Mouse (Mus musculus): ENCODE data around the gene Gm49369. TPM values are rescaled to one million over a fixed set of nuclear protein-coding genes. Genes with fewer than 3 reads are reported as not detected.

Gm49369 gene
- polyA plus RNA-seq, 1 experiment from 2014 or later = not detected

GRCm38 (mm10) chr7:142394261-142395190 lies 12.1 kb upstream of the Gm49369 start:
- Histone ChIP-seq H3K4me1 (replicated peaks) (peaks cover 88% of the 10 kb centered on the region), H3K27me3 (no peaks in the 10 kb centered on the region), H3K27ac (peak overlapping the region; percentile 90), H3K36me3 (no peaks in the 10 kb centered on the region), H3K4me3 (replicated peaks) (no peak overlapping the region), H3K9ac (0 out of 2 replicates have a peak overlapping the region, but pooled peaks have one; percentile 18), H3K9me3 (replicated peaks) (no peaks in the 10 kb centered on the region), H3K4me2 (no peak overlapping the region)
- DNase-seq (no peak), ATAC-seq (ENCODE audit: low read depth) (no peak)
- WGBS (ENCODE audit: insufficient replicate concordance) = 45% methylated on average over 6 of the region's 6 CpGs

GRCm38 (mm10) chr7:142393191-142393590 lies 10.7 kb upstream of the Gm49369 start:
- peaks cover 85% of the 10 kb centered on the region for H3K4me1 ChIP-seq (replicated peaks)
- peak; percentile 83 for ATAC-seq (ENCODE audit: low read depth)
- H3K4me2 ChIP-seq = peak overlapping the region; percentile 48

GRCm38 (mm10) chr7:142391609-142392008 lies 9.1 kb upstream of the Gm49369 start:
- Histone ChIP-seq H3K9ac (no peak overlapping the region), H3K4me1 (replicated peaks) (peaks cover 77% of the 10 kb centered on the region), H3K27ac (peak overlapping the region; percentile 90; the same call in 1 of the 2 replicates), H3K36me3 (no peaks in the 10 kb centered on the region), H3K4me3 (replicated peaks) (no peak overlapping the region), H3K9me3 (replicated peaks) (no peaks in the 10 kb centered on the region), H3K27me3 (no peaks in the 10 kb centered on the region), H3K4me2 (no peak overlapping the region)
- DNase-seq (no peak), ATAC-seq (ENCODE audit: low read depth) (no peak)
- 60% methylated on average over 4 of the region's 4 CpGs for WGBS (ENCODE audit: insufficient replicate concordance)

More at GRCm38 (mm10) chr7:142393191-142393590, 10.7 kb upstream of the Gm49369 start:
- DNase-seq = peak; percentile 87
- 13% methylated on average over 4 of the region's 4 CpGs for WGBS (ENCODE audit: insufficient replicate concordance)
- Histone ChIP-seq H3K27me3 (no peaks in the 10 kb centered on the region), H3K9me3 (replicated peaks) (no peaks in the 10 kb centered on the region), H3K27ac (peak overlapping the region; percentile 90), H3K36me3 (no peaks in the 10 kb centered on the region), H3K4me3 (replicated peaks) (no peak overlapping the region), H3K9ac (peak overlapping the region; percentile 46; the same call in 1 of the 2 replicates)

GRCm38 (mm10) chr7:142391108-142391507 lies 8.6 kb upstream of the Gm49369 start:
- Histone ChIP-seq H3K4me2 (no peak overlapping the region), H3K4me1 (replicated peaks) (peaks cover 78% of the 10 kb centered on the region), H3K36me3 (peaks cover 2% of the 10 kb centered on the region), H3K27me3 (no peaks in the 10 kb centered on the region), H3K9me3 (replicated peaks) (no peaks in the 10 kb centered on the region), H3K9ac (no peak overlapping the region), H3K4me3 (replicated peaks) (no peak overlapping the region), H3K27ac (peak overlapping the region; percentile 90)
- WGBS (ENCODE audit: insufficient replicate concordance) = 59% methylated on average over 3 of the region's 3 CpGs
- DNase-seq = no peak
- ATAC-seq (ENCODE audit: low read depth) = no peak

- WGBS (ENCODE audit: insufficient replicate concordance) = 79% methylated on average over 3 of the region's 3 CpGs
- Histone ChIP-seq H3K4me1 (replicated peaks) (peaks cover 78% of the 10 kb centered on the region), H3K27me3 (no peaks in the 10 kb centered on the region), H3K4me2 (no peak overlapping the region), H3K27ac (peak overlapping the region; percentile 90), H3K9ac (no peak overlapping the region), H3K9me3 (replicated peaks) (no peaks in the 10 kb centered on the region), H3K36me3 (peaks cover 12% of the 10 kb centered on the region), H3K4me3 (replicated peaks) (no peak overlapping the region)
- DNase-seq (no peak), ATAC-seq (ENCODE audit: low read depth) (no peak)
Observed at GRCm38 (mm10) chr7:142389961-142390650, 7.6 kb upstream of the Gm49369 start.

GRCm38 (mm10) chr7:142388740-142389139 lies 6.3 kb upstream of the Gm49369 start:
- peak overlapping the region; percentile 87; the same call in 1 of the 2 replicates for H3K4me2 ChIP-seq
- ATAC-seq (ENCODE audit: low read depth) (no peak), DNase-seq (no peak)
- no peaks in the 10 kb centered on the region for H3K27me3 ChIP-seq
- WGBS (ENCODE audit: insufficient replicate concordance) = 88% methylated on average over 2 of the region's 2 CpGs
- H3K9ac ChIP-seq = no peak overlapping the region
- peaks cover 26% of the 10 kb centered on the region for H3K36me3 ChIP-seq
- no peak overlapping the region for H3K4me3 ChIP-seq (replicated peaks)
- H3K9me3 ChIP-seq (replicated peaks) = no peaks in the 10 kb centered on the region
- peaks cover 78% of the 10 kb centered on the region for H3K4me1 ChIP-seq (replicated peaks)
- H3K27ac ChIP-seq = peak overlapping the region; percentile 87

GRCm38 (mm10) chr7:142388198-142388597 lies 5.7 kb upstream of the Gm49369 start:
- H3K36me3 ChIP-seq = peaks cover 31% of the 10 kb centered on the region
- no peak for DNase-seq
- peak overlapping the region; percentile 87 for H3K4me2 ChIP-seq
- no peaks in the 10 kb centered on the region for H3K9me3 ChIP-seq (replicated peaks)
- peak overlapping the region; percentile 81 for H3K4me3 ChIP-seq (replicated peaks)
- peaks cover 78% of the 10 kb centered on the region for H3K4me1 ChIP-seq (replicated peaks)
- peak overlapping the region; percentile 87 for H3K27ac ChIP-seq
- 80% methylated on average over 1 of the region's 1 CpGs for WGBS (ENCODE audit: insufficient replicate concordance)
- no peaks in the 10 kb centered on the region for H3K27me3 ChIP-seq
- no peak for ATAC-seq (ENCODE audit: low read depth)
- H3K9ac ChIP-seq = peak overlapping the region; percentile 56

GRCm38 (mm10) chr7:142387419-142388148 lies 5.1 kb upstream of the Gm49369 start, which contains the start of gene Ctsd:
Gene Ctsd, minus strand, starts transcription at chr7:142388038.
- Histone ChIP-seq H3K27ac (peak within 1 kb of the TSS; percentile 93), H3K27me3 (no peaks in the 10 kb centered on the region), H3K9me3 (replicated peaks) (no peaks in the 10 kb centered on the region), H3K4me1 (replicated peaks) (peaks cover 78% of the 10 kb centered on the region), H3K4me3 (replicated peaks) (peak within 1 kb of the TSS; percentile 81), H3K4me2 (peak within 1 kb of the TSS; percentile 87), H3K9ac (peak within 1 kb of the TSS; percentile 92), H3K36me3 (peaks cover 38% of the 10 kb centered on the region)
- DNase-seq (peak; percentile 99), ATAC-seq (ENCODE audit: low read depth) (peak; percentile 88)
- under 1% methylated on average over 55 of the region's 55 CpGs for WGBS (ENCODE audit: insufficient replicate concordance)

GRCm38 (mm10) chr7:142386621-142387201 lies 4.2 kb upstream of the Gm49369 start:
- peak; percentile 57 for DNase-seq
- peak; percentile 71 for ATAC-seq (ENCODE audit: low read depth)

GRCm38 (mm10) chr7:142385742-142386403 lies 3.4 kb upstream of the Gm49369 start:
- WGBS (ENCODE audit: insufficient replicate concordance) = 79% methylated on average over 3 of the region's 3 CpGs
- peak overlapping the region; percentile 92 for H3K9ac ChIP-seq
- no peak for ATAC-seq (ENCODE audit: low read depth)
- peak overlapping the region; percentile 81 for H3K4me3 ChIP-seq (replicated peaks)
- DNase-seq = no peak
- H3K27me3 ChIP-seq = no peaks in the 10 kb centered on the region
- H3K4me1 ChIP-seq (replicated peaks) = peaks cover 78% of the 10 kb centered on the region
- no peaks in the 10 kb centered on the region for H3K9me3 ChIP-seq (replicated peaks)
- peak overlapping the region; percentile 93 for H3K27ac ChIP-seq
- H3K4me2 ChIP-seq = peak overlapping the region; percentile 87
- H3K36me3 ChIP-seq = peaks cover 55% of the 10 kb centered on the region

More at GRCm38 (mm10) chr7:142386621-142387201, 4.2 kb upstream of the Gm49369 start:
- no peaks in the 10 kb centered on the region for H3K9me3 ChIP-seq (replicated peaks)
- peak overlapping the region; percentile 92 for H3K9ac ChIP-seq
- peak overlapping the region; percentile 93 for H3K27ac ChIP-seq
- WGBS (ENCODE audit: insufficient replicate concordance) = 32% methylated on average over 6 of the region's 6 CpGs
- H3K4me2 ChIP-seq = peak overlapping the region; percentile 87
- H3K27me3 ChIP-seq = no peaks in the 10 kb centered on the region
- peak overlapping the region; percentile 81 for H3K4me3 ChIP-seq (replicated peaks)
- peaks cover 46% of the 10 kb centered on the region for H3K36me3 ChIP-seq
- H3K4me1 ChIP-seq (replicated peaks) = peaks cover 78% of the 10 kb centered on the region
